Mouse (Mus musculus) liver, embryonic 14.5 days (tissue): ENCODE measurements at regions not wholly inside any gene's neighbourhood (a gene's known extent, or its start where the extent isn't known, plus 50 kb on each side); places are given as distances from the start of the nearest gene placed in this dataset.

ENCODE experiments used
- CTCF ChIP-seq: IDR thresholded peaks from 2 replicates; pipeline ENCODE4 v1.5.1; 2016; ENCODE audit warnings: antibody characterized with exemption, low read depth, control low read depth
- EP300 ChIP-seq: IDR thresholded peaks from 2 replicates; pipeline ENCODE4 v1.6.1; 2016; ENCODE audit warnings: antibody characterized with exemption, low read depth

- TF ChIP-seq CTCF (no peak), EP300 (no peak)
Observed at GRCm38 (mm10) chr10:122613281-122613680, 65.3 kb upstream of the Ppm1h start.
